Mouse (Mus musculus): ENCODE data around the gene Depdc1b.

DNA sequence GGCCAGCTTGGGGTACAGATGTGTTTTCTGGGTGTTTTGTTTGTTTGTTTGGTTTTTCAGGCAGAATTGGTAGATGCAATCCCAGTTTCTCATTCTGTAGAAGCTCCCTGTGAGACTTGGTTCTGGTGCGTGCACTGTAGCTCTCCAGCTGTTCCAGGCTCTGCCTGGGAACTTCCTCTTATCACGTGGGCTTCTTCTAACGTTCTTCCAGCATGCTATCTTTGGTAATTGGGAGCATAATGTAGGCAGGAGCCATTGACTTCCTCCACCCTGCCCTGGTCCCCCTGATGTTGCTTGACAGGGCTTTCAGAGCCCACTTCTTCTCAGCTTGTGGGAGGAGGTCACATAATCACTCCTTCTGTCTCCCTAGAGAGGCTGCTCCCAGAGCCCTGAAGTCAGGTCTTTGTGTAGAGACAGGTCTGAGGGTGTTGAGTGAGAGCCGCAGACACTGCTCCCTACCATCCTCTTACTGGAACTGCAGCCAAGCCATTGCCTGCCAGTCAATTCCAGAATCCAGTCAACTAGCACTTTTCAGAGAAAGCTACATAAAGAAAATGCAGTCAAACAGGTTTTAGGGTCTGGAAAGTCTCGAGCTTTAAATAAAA lies 15.7 kb upstream of the Depdc1b start:
- TF ChIP-seq POLR2A (IDR thresholded peaks at IDR 0.05; ENCODE audit: low read depth, low read length) (no peak), CTCF (conservative IDR thresholded peaks at IDR 0.05; ENCODE audit: insufficient read depth, insufficient read length, low read depth, low read length) (no peak; the same call in 1 of the 2 replicates)
